Mouse (Mus musculus) megakaryocyte, embryonic 14.5 days (primary cell): ENCODE data around the gene Cst7.

ENCODE experiments used
- FLI1 ChIP-seq: IDR thresholded peaks from 2 replicates; pipeline ENCODE4 v1.6.1; 2012; ENCODE audit warnings: low read length, inconsistent platforms, mixed read lengths
- GATA1 ChIP-seq: IDR thresholded peaks from 3 replicates; pipeline ENCODE4 v1.6.1; 2012; ENCODE audit warnings: mixed read lengths, low read length, inconsistent platforms, borderline replicate concordance

DNA sequence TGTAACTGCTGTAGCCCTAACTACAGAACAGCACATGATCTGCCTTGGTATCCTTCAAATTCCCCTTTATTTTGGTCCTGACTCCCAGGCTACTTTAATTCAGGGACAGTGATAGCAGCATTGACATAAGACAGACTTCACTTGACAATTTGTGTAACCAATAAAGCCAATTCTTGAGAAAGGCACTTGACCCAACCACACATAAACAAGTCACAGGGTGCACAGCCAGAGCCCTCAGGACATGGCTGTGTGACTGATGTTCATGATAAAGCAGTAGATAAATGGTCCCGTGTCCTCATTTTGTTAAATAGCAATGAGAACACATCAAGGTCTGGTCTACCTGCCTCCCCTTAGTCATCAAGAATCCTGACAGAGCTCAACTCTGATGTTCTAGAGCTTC lies 9.4 kb downstream of the Cst7 start:
- TF ChIP-seq GATA1 (no peak), FLI1 (no peak)
